ENCODE assay signal across 8 mouse cellular contexts in genomic region chr8:104630981-104631663, GRCm38 (mm10). TPM values are rescaled to one million over a fixed set of nuclear protein-coding genes. Genes with fewer than 3 reads are reported as not detected.
A peak's percentile ranks its signal among the peaks of the same experiment; 100 is the strongest.
DNase-seq lines count a peak whose midpoint lies in the region; ATAC-seq lines count a peak whose summit lies in the region.

TSS of gene Rrad (minus strand) at chr8:104631327.

- H3K4me1 ChIP-seq in forebrain, embryonic 14.5 days (ENCODE audit: control insufficient read depth, insufficient read depth, low read length), result no peaks in the 10 kb centered on the region
- H3K4me1 ChIP-seq in hindbrain, embryonic 13.5 days (replicated peaks), result peaks cover 18% of the 10 kb centered on the region
- peaks cover 21% of the 10 kb centered on the region for H3K4me1 ChIP-seq in liver, embryonic 13.5 days (replicated peaks)

- H3K27me3 ChIP-seq in forebrain, embryonic 14.5 days (replicated peaks; ENCODE audit: control insufficient read depth, insufficient read depth, low read length), result peaks cover 15% of the 10 kb centered on the region
- peaks cover 38% of the 10 kb centered on the region for H3K27me3 ChIP-seq in hindbrain, embryonic 13.5 days
- peaks cover 30% of the 10 kb centered on the region for H3K27me3 ChIP-seq in liver, embryonic 13.5 days

- WGBS in forebrain, embryonic 14.5 days, result under 1% methylated on average over 25 of the region's 28 CpGs
- under 1% methylated on average over 25 of the region's 28 CpGs for WGBS in hindbrain, embryonic 13.5 days
- under 1% methylated on average over 24 of the region's 28 CpGs for WGBS in liver, embryonic 13.5 days (ENCODE audit: insufficient replicate concordance)

- peak; percentile 90 to 93 for DNase-seq in B cell, adult 2 months
- DNase-seq in R1 (ENCODE audit: low read depth, low spot score), result peak; percentile 46
- peak; percentile 42 for DNase-seq in forebrain, embryonic 14.5 days (ENCODE audit: low spot score)
- DNase-seq in liver, embryonic 13.5 days, result no peak
- DNase-seq in naive thymus-derived CD4-positive, alpha-beta T cell, adult 2 months (ENCODE audit: low read depth), result peak; percentile 93
- peak; percentile 69 to 81 for DNase-seq in thymus, postnatal 10 days (ENCODE audit: low spot score in 2 of 2)
- no peak for DNase-seq in cerebellum, postnatal 14 days

- no peaks in the 10 kb centered on the region for H3K9me3 ChIP-seq in forebrain, embryonic 14.5 days (replicated peaks; ENCODE audit: control insufficient read depth, low read length)
- H3K9me3 ChIP-seq in hindbrain, embryonic 13.5 days, result no peaks in the 10 kb centered on the region
- H3K9me3 ChIP-seq in liver, embryonic 13.5 days (replicated peaks), result no peaks in the 10 kb centered on the region

- peaks cover 9% of the 10 kb centered on the region for H3K36me3 ChIP-seq in forebrain, embryonic 14.5 days (ENCODE audit: control insufficient read depth, insufficient read depth, low read length)
- H3K36me3 ChIP-seq in hindbrain, embryonic 13.5 days, result peaks cover 14% of the 10 kb centered on the region
- H3K36me3 ChIP-seq in liver, embryonic 13.5 days, result no peaks in the 10 kb centered on the region

- H3K4me3 ChIP-seq in forebrain, embryonic 14.5 days (ENCODE audit: low read depth, low read length), result peak within 1 kb of the TSS; percentile 30
- H3K4me3 ChIP-seq in hindbrain, embryonic 13.5 days, result peak within 1 kb of the TSS; percentile 38
- peak within 1 kb of the TSS; percentile 30 for H3K4me3 ChIP-seq in liver, embryonic 13.5 days (replicated peaks)

- peak; percentile 68 for ATAC-seq in forebrain, embryonic 14.5 days
- peak; percentile 34 for ATAC-seq in hindbrain, embryonic 13.5 days (ENCODE audit: low FRiP score)
- peak; percentile 24 for ATAC-seq in liver, embryonic 13.5 days (ENCODE audit: low read depth)

- H3K9ac ChIP-seq in forebrain, embryonic 14.5 days (ENCODE audit: low read length), result peak within 1 kb of the TSS; percentile 47
- peak within 1 kb of the TSS; percentile 61 for H3K9ac ChIP-seq in hindbrain, embryonic 13.5 days
- H3K9ac ChIP-seq in liver, embryonic 13.5 days, result no peak within 1 kb of the TSS

- no peak within 1 kb of the TSS for H3K27ac ChIP-seq in forebrain, embryonic 14.5 days (ENCODE audit: low read depth, low read length)
- no peak within 1 kb of the TSS for H3K27ac ChIP-seq in hindbrain, embryonic 13.5 days
- no peak within 1 kb of the TSS for H3K27ac ChIP-seq in liver, embryonic 13.5 days

- peak within 1 kb of the TSS; percentile 60 for H3K4me2 ChIP-seq in forebrain, embryonic 14.5 days (ENCODE audit: low read length)
- H3K4me2 ChIP-seq in hindbrain, embryonic 13.5 days, result peak within 1 kb of the TSS; percentile 60
- peak within 1 kb of the TSS; percentile 56 for H3K4me2 ChIP-seq in liver, embryonic 13.5 days

RNA-seq across cellular contexts. Expression of gene Rrad, which starts in this region (rescaled TPM):
- 2.1 and 3.0 TPM in 2 replicates for polyA plus RNA-seq in forebrain, embryonic 14.5 days (2014; fragmentation: Nextera tagmentation; extraction: Ambion mirVana)
- 3.1 and 4.0 TPM in 2 replicates for polyA plus RNA-seq in hindbrain, embryonic 13.5 days (2015; fragmentation: Nextera tagmentation; extraction: Ambion mirVana)
- 0.75 and 0.82 TPM in 2 replicates for polyA plus RNA-seq in liver, embryonic 13.5 days (2015; fragmentation: Nextera tagmentation; extraction: Ambion mirVana)

Comparison
In these comparisons a context has a peak if more than half of its experiments do, and no peak if none do; other contexts are left out.
1. Peak in ATAC-seq, H3K4me3 ChIP-seq and H3K4me2 ChIP-seq in liver, embryonic 13.5 days; RNA of the gene not detected or under 1 TPM.
2. DNase-seq: peak in B cell, adult 2 months (2 of 2), R1 (single experiment), forebrain, embryonic 14.5 days (single experiment), naive thymus-derived CD4-positive, alpha-beta T cell, adult 2 months (single experiment) and thymus, postnatal 10 days (2 of 2); none in liver, embryonic 13.5 days (single experiment) and cerebellum, postnatal 14 days (0 of 2).
3. Peak in every context shown above with its lines, with median percentiles within 50 percentile points of each other: ATAC-seq, H3K4me2 ChIP-seq and H3K4me3 ChIP-seq.